Mouse (Mus musculus): ENCODE measurements around the gene Zdhhc11. TPM values are rescaled to one million over a fixed set of nuclear protein-coding genes. Genes with fewer than 3 reads are reported as not detected.
"Not testable (repeated sequence)": the region's sequence is repeated elsewhere in the genome, so short reads cannot be mapped to it uniquely, and the experiment has no call there.

Zdhhc11 gene
- total and polyA plus RNA-seq, 3 experiments: not detected

GRCm38 (mm10) chr13:73991267-73991666, 27.6 kb downstream of the Zdhhc11 start:
- Histone ChIP-seq H3K4me3 (no peak overlapping the region), H3K27me3 (ENCODE audit: control insufficient read depth, insufficient read depth, low read length) (0 out of 2 replicates have a peak, but pooled peaks cover 2% of the 10 kb centered on the region), H3K4me1 (ENCODE audit: control insufficient read depth, insufficient read depth, low read length) (peaks cover 5% of the 10 kb centered on the region), H3K79me2 (replicated peaks; ENCODE audit: control insufficient read depth, insufficient read depth, low read length) (0 out of 2 replicates have a peak, but pooled peaks cover 1% of the 10 kb centered on the region), H3K36me3 (ENCODE audit: control insufficient read depth, insufficient read depth, low read length) (no peaks in the 10 kb centered on the region; the same call in 1 of the 2 replicates), H3K9ac (ENCODE audit: low read depth, low read length) (no peak overlapping the region), H3K27ac (peak overlapping the region; percentile 52)
- intact Hi-C loops (cut with DNase I): loop anchor here (2.0 kb wide), 2 partner anchors 18 to 20 kb away; partner anchors contain the start of gene Tppp
- peak in 1 of 2 experiments; percentile 50 for DNase-seq
- peak; percentile 88 for TF ChIP-seq EP300 (IDR thresholded peaks at IDR 0.05; ENCODE audit: insufficient read depth, low read depth, low read length)
- peak; percentile 43; the same call in 1 of the 2 replicates for TF ChIP-seq POLR2A (IDR thresholded peaks at IDR 0.05; ENCODE audit: insufficient read depth, low read depth, low read length)
- TF ChIP-seq CTCF (IDR thresholded peaks at IDR 0.05): no peak
- 27% methylated on average over 5 of the region's 5 CpGs for WGBS

- TF ChIP-seq CTCF (IDR thresholded peaks at IDR 0.05): no peak
- TF ChIP-seq EP300 (IDR thresholded peaks at IDR 0.05; ENCODE audit: insufficient read depth, low read depth, low read length): no peak
- no peak for TF ChIP-seq POLR2A (IDR thresholded peaks at IDR 0.05; ENCODE audit: insufficient read depth, low read depth, low read length)
- Histone ChIP-seq H3K27me3 (ENCODE audit: control insufficient read depth, insufficient read depth, low read length) (0 out of 2 replicates have a peak, but pooled peaks cover 2% of the 10 kb centered on the region), H3K36me3 (ENCODE audit: control insufficient read depth, insufficient read depth, low read length) (no peaks in the 10 kb centered on the region; the same call in 1 of the 2 replicates), H3K79me2 (replicated peaks; ENCODE audit: control insufficient read depth, insufficient read depth, low read length) (0 out of 2 replicates have a peak, but pooled peaks cover 1% of the 10 kb centered on the region), H3K4me3 (no peak overlapping the region), H3K27ac (no peak overlapping the region), H3K9ac (ENCODE audit: low read depth, low read length) (no peak overlapping the region), H3K4me1 (ENCODE audit: control insufficient read depth, insufficient read depth, low read length) (peaks cover 5% of the 10 kb centered on the region)
- DNase-seq: no peak
- intact Hi-C loops (cut with DNase I): no loop called here
- WGBS: 79% methylated on average over 4 of the region's 4 CpGs
These were observed 32.8 kb downstream of the Zdhhc11 start for GRCm38 (mm10) chr13:73996456-73996855.

- no peaks in the 10 kb centered on the region for H3K79me2 ChIP-seq (replicated peaks; ENCODE audit: control insufficient read depth, insufficient read depth, low read length)
- H3K27me3 ChIP-seq (ENCODE audit: control insufficient read depth, insufficient read depth, low read length): no peaks in the 10 kb centered on the region
- intact Hi-C loops (cut with DNase I): no loop called here
- no peak overlapping the region for H3K9ac ChIP-seq (ENCODE audit: low read depth, low read length)
- no peaks in the 10 kb centered on the region for H3K36me3 ChIP-seq (ENCODE audit: control insufficient read depth, insufficient read depth, low read length)
- no peak for TF ChIP-seq CTCF (IDR thresholded peaks at IDR 0.05)
- TF ChIP-seq EP300 (IDR thresholded peaks at IDR 0.05; ENCODE audit: insufficient read depth, low read depth, low read length): no peak
- TF ChIP-seq POLR2A (IDR thresholded peaks at IDR 0.05; ENCODE audit: insufficient read depth, low read depth, low read length): no peak
- no peaks in the 10 kb centered on the region for H3K4me1 ChIP-seq (ENCODE audit: control insufficient read depth, insufficient read depth, low read length)
- no peak overlapping the region for H3K27ac ChIP-seq
- DNase-seq: no peak
- no peak overlapping the region for H3K4me3 ChIP-seq
These were observed 36.9 kb downstream of the Zdhhc11 start for GRCm38 (mm10) chr13:74000519-74000918.

GRCm38 (mm10) chr13:74000961-74001360, 37.3 kb downstream of the Zdhhc11 start:
- no peak overlapping the region for H3K9ac ChIP-seq (ENCODE audit: low read depth, low read length)
- intact Hi-C loops (cut with DNase I): no loop called here
- WGBS: 75% methylated on average over 6 of the region's 6 CpGs

GRCm38 (mm10) chr13:74001492-74001891, 37.8 kb downstream of the Zdhhc11 start:
- Histone ChIP-seq H3K79me2 (replicated peaks; ENCODE audit: control insufficient read depth, insufficient read depth, low read length) (no peaks in the 10 kb centered on the region), H3K4me3 (no peak overlapping the region), H3K27me3 (ENCODE audit: control insufficient read depth, insufficient read depth, low read length) (no peaks in the 10 kb centered on the region), H3K27ac (no peak overlapping the region), H3K9ac (ENCODE audit: low read depth, low read length) (no peak overlapping the region), H3K4me1 (ENCODE audit: control insufficient read depth, insufficient read depth, low read length) (no peaks in the 10 kb centered on the region), H3K36me3 (ENCODE audit: control insufficient read depth, insufficient read depth, low read length) (no peaks in the 10 kb centered on the region)
- DNase-seq: no peak
- 68% methylated on average over 4 of the region's 4 CpGs for WGBS
- TF ChIP-seq POLR2A (IDR thresholded peaks at IDR 0.05; ENCODE audit: insufficient read depth, low read depth, low read length): no peak
- TF ChIP-seq EP300 (IDR thresholded peaks at IDR 0.05; ENCODE audit: insufficient read depth, low read depth, low read length): no peak
- no peak for TF ChIP-seq CTCF (IDR thresholded peaks at IDR 0.05)
- intact Hi-C loops (cut with DNase I): no loop called here

More at GRCm38 (mm10) chr13:74000961-74001360, 37.3 kb downstream of the Zdhhc11 start:
- Histone ChIP-seq H3K4me3 (no peak overlapping the region), H3K36me3 (ENCODE audit: control insufficient read depth, insufficient read depth, low read length) (no peaks in the 10 kb centered on the region), H3K4me1 (ENCODE audit: control insufficient read depth, insufficient read depth, low read length) (no peaks in the 10 kb centered on the region), H3K27me3 (ENCODE audit: control insufficient read depth, insufficient read depth, low read length) (no peaks in the 10 kb centered on the region), H3K79me2 (replicated peaks; ENCODE audit: control insufficient read depth, insufficient read depth, low read length) (no peaks in the 10 kb centered on the region), H3K27ac (no peak overlapping the region)
- no peak for DNase-seq
- no peak for TF ChIP-seq EP300 (IDR thresholded peaks at IDR 0.05; ENCODE audit: insufficient read depth, low read depth, low read length)
- TF ChIP-seq CTCF (IDR thresholded peaks at IDR 0.05): no peak
- TF ChIP-seq POLR2A (IDR thresholded peaks at IDR 0.05; ENCODE audit: insufficient read depth, low read depth, low read length): no peak

GRCm38 (mm10) chr13:74006881-74007280, 43.2 kb downstream of the Zdhhc11 start:
- H3K4me3 ChIP-seq; DNase-seq; H3K27me3 ChIP-seq (ENCODE audit: control insufficient read depth, insufficient read depth, low read length); H3K36me3 ChIP-seq (ENCODE audit: control insufficient read depth, insufficient read depth, low read length); H3K27ac ChIP-seq; H3K9ac ChIP-seq (ENCODE audit: low read depth, low read length); intact Hi-C loops (cut with DNase I); H3K4me1 ChIP-seq (ENCODE audit: control insufficient read depth, insufficient read depth, low read length); H3K79me2 ChIP-seq (replicated peaks; ENCODE audit: control insufficient read depth, insufficient read depth, low read length): not testable (repeated sequence)
- WGBS: 95% methylated on average over 4 of the region's 4 CpGs

- H3K9ac ChIP-seq (ENCODE audit: low read depth, low read length); H3K36me3 ChIP-seq (ENCODE audit: control insufficient read depth, insufficient read depth, low read length): not testable (repeated sequence)
These were observed 44.6 kb downstream of the Zdhhc11 start for GRCm38 (mm10) chr13:74008216-74008615.

More at GRCm38 (mm10) chr13:74008216-74008615, 44.6 kb downstream of the Zdhhc11 start:
- H3K4me1 ChIP-seq (ENCODE audit: control insufficient read depth, insufficient read depth, low read length); H3K27me3 ChIP-seq (ENCODE audit: control insufficient read depth, insufficient read depth, low read length); DNase-seq; H3K79me2 ChIP-seq (replicated peaks; ENCODE audit: control insufficient read depth, insufficient read depth, low read length); H3K27ac ChIP-seq: not testable (repeated sequence)
- H3K4me3 ChIP-seq: peak overlapping the region; percentile 22; the same call in 1 of the 2 replicates
- intact Hi-C loops (cut with DNase I): loop anchor here (2.0 kb wide), 1 partner anchor 17 kb away; no protein-coding TSS in a partner anchor
- 86% methylated on average over 2 of the region's 2 CpGs for WGBS
